Mouse (Mus musculus) left cerebral cortex, adult 18-20 months (tissue): ENCODE results near the gene Slc40a1. TPM values are rescaled to one million over a fixed set of nuclear protein-coding genes. Genes with fewer than 3 reads are reported as not detected.

Experiments used
- total RNA-seq, 2 experiments: library from RNA; stranded (reverse); gene quantifications; 2 replicates each; pipeline ENCODE4 v1.2.3; 2021

Slc40a1 gene
- total RNA-seq, 2 experiments from 2014 or later: 6.9 to 8.0 TPM

Other genes starting within 250 kb of the Slc40a1 start
- gene Wdr75, start 131.4 kb downstream of the Slc40a1 start, total RNA-seq: 10 to 100 TPM; 39.4 to 42.1 TPM
- gene Gm5269, start 36.2 kb downstream of the Slc40a1 start, total RNA-seq: not detected
- under 1 TPM; 0.70 to 0.75 TPM for gene Dnah7b, start 139.8 kb upstream of the Slc40a1 start, total RNA-seq